Mouse (Mus musculus) urinary bladder, postnatal 36 days (tissue): ENCODE measurements around the gene Kif3b.
"Not testable (repeated sequence)": the region's sequence is repeated elsewhere in the genome, so short reads cannot be mapped to it uniquely, and the experiment has no call there.

ENCODE experiments used
- DNase-seq, 2 experiments: peaks; one replicate each; pipeline ENCODE4 v3.0.0; 2022; ENCODE audit warnings: low spot score in 2 of 2, mixed read lengths in 1 of 2

Kif3b gene

DNA sequence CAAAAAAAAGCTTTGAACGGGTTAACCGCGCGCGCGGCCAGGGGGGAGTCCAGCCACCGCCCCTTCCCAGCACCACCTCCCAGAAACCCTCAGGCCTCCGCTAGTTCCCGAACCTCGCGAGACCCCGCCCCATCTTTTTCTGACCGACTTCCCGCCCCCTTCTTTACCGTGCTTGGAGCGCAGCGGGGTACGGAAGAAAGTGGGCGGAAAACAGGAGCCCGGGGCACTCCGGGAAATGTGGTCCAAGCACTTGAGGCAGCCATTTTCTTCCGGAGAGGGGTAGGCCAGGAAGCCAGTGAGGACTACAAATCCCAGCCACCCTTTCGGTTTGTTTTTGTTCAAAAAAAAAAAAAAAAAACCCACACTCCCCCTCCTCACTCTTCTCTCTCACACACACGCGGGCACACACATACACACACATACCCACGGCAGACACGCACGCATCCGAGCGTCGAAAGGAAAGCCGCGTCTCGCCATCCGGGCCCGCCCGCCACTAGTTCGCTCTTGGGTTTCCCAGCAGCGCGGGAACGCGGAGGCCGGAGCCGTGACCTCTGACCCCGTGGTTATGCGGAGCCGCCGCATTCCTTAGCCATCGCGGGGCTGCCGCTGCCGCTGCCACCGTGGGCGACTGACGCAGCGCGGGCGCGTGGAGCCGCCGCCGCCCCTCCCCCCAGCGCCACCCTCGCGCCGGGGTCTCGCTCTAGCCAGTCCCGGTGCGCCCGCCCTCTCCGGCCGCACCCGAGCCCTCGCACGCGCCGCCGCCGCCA lies 54.4 kb downstream of the Kif3b start, which contains the start of gene Asxl1:
Gene Asxl1 (plus strand): TSS at position 376 of the 767 bp plus-strand sequence.
- peak; percentile 91 to 97 for DNase-seq

- peak in 1 of 2 experiments; percentile 50 for DNase-seq
Observed at GRCm38 (mm10) chr2:153346221-153347182, 55.3 kb downstream of the Kif3b start.

- DNase-seq: no peak
Observed at GRCm38 (mm10) chr2:153347183-153347781, 56.1 kb downstream of the Kif3b start.

DNA sequence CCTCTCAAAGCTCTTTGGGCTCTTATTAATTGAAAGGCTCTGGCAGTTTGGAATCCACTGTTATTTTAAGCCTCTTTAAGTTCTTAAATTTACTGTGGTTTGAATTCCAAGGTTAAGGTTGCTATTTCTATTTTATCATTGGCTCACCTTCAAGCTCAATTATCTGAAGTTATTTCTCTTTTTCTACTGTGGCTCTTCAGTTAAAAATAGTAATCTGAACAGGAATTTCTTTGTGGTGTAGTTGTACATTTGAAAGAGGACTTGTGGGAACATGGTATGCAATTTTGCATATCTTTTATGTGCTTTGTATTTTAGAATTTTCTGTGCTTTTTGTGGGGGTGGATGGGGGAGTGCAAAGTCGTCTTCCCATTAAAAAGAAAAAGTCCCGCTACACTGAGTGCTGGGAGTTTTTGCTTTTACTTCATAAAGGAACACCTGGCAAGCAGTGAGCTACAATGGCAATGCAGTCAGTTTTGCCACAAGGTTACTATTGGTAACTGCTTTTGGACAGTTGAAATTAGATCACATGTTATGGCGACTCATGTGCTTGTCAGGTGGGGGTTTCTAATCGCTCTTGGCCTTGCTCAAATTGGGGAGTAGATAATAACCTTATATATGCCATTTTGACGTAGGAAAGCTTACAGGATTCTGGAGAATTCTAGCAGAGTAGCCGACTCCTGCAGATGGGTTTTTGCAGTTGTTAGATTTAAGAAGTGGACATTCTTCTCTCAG lies 57.1 kb downstream of the Kif3b start:
- no peak for DNase-seq

GRCm38 (mm10) chr2:153350552-153351181 lies 59.5 kb downstream of the Kif3b start:
- no peak for DNase-seq

GRCm38 (mm10) chr2:153354648-153355047 lies 63.4 kb downstream of the Kif3b start:
- no peak for DNase-seq

DNA sequence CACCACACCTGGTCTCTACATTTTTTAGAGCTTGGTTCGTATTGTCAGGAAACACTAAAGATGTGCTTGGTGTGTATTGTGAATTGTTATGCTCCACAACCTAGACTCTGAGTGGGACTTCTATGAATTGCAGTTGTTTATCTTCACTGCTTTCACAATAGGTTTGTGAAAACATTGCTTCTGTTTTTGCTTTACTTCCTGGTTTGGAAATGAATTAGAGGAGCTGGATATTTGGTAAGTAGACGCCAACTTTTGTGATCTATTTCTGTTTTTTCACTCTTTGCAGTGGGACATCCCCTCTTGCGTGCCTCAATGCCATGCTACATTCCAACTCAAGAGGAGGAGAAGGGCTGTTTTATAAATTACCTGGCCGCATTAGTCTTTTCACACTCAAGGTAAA lies 65.6 kb downstream of the Kif3b start:
- DNase-seq: no peak

- DNase-seq: no peak
Observed at GRCm38 (mm10) chr2:153361101-153361710, 70.0 kb downstream of the Kif3b start.

GRCm38 (mm10) chr2:153364531-153364930 lies 73.3 kb downstream of the Kif3b start:
- DNase-seq: not testable (repeated sequence)

DNA sequence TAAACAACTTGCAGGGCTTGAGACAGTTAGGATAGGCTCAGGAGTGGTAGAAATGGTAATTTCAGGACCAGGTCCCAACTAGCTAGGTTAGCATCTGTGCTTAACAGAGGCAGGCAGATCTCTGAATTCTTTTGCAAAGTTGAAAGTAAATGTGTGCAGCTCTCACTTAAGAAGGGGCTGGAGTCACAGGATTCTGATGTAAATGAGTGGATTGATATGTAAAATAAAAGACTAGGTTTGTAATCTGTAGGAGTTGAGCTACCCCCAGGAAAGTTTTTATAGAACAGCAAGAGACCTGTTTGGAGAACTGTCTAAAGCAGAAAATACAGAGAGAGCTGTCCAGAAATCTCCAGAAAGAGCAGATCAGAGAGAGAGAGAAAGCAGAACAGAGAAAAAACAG lies 79.7 kb downstream of the Kif3b start:
- no peak for DNase-seq

- no peak for DNase-seq
Observed at GRCm38 (mm10) chr2:153375380-153375779, 84.2 kb downstream of the Kif3b start.

DNA sequence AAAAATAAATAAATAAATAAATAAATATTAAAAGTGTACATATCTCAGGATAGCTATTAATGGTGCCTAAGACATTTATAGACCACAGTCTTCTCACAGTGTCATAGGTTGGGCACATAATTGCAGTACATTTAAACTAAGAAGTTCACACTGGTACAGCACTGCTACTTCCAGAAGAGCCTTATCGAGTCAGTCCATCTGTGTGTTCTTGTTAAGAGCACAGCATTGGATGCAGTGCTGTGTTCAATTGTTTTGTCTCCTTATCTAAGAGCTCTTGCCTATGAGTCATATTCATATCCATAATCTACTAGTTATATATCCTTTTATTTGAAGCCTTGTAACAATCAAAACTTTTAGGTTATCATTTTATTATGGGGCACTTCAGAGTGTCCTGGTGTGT lies 89.3 kb downstream of the Kif3b start:
- no peak for DNase-seq
